Mouse (Mus musculus): ENCODE measurements at regions not wholly inside any gene's neighbourhood (a gene's known extent, or its start where the extent isn't known, plus 50 kb on each side); places are given as distances from the start of the nearest gene placed in this dataset.

- no peak for DNase-seq (ENCODE audit: low spot score)
These were observed 452.7 kb downstream of the Rps24 start for GRCm38 (mm10) chr14:24939476-24940200.

DNA sequence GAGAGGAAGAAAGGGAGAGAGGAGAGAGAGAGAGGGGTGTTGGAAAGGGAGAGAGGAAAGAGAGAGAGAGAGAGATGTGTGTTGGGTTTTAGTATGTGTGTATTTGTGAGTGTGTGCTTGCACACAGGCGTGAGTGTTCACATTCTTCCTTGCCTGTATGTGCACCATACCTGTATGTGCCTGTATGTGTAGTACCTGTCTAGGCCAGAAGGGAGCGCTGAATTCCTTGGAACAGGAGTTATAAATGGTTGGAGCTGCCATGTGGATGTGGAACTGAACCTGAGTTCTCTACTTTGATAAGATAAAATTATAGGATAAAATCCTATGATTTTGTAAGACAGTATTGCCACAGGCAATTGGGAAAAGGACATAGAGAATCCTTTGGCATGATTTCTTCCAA, 458.8 kb downstream of the Rps24 start:
- DNase-seq (ENCODE audit: low spot score), result peak; percentile 25

DNA sequence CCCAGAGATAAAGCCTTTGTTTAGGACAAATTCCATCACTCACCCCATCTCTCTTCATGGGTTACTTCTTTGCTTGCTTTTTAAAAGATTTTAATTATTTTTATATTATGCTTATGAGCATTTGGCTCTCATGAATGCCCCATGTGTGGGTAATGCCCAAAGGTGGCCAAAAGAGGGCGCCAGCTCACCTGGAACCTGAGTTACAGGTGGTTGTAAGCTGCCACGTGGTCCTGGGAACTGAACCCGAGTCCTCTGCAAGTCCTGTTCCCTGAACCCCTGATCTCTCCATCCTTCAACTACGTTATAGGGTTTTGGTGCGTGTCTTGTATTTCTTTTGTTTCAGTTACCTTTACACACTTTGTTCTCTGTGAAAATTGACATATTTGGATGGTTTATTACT, 460.2 kb downstream of the Rps24 start:
- no peak for DNase-seq (ENCODE audit: low spot score)

DNA sequence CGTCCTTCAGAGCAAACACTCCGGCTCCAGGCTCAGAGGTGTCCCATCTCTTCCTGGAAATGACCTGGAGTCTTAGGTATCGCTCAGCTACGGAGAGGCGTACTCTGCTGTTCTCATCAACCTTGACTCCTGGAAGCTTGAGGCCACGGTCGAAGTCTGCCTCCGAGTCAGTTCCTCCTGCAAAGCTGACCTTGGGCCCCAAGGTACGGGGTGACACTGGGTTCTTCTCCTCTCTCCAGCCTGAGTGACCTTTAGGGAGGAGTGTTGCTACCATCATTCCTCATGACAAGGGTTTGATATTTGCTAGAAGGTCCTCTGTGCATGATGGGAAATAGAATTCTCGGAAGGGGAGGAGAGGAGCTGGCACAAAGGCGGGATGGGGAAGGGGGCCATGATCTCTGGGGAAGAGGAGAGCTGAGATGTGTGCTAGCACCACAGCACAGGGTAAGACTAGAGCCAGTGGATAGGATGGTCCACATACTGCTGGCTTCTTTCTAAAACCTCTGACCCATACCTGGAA, 469.0 kb downstream of the Rps24 start:
- DNase-seq (ENCODE audit: low spot score), result no peak

- DNase-seq (ENCODE audit: low spot score), result no peak
These were observed 469.7 kb downstream of the Rps24 start for GRCm38 (mm10) chr14:24956528-24957210.

DNA sequence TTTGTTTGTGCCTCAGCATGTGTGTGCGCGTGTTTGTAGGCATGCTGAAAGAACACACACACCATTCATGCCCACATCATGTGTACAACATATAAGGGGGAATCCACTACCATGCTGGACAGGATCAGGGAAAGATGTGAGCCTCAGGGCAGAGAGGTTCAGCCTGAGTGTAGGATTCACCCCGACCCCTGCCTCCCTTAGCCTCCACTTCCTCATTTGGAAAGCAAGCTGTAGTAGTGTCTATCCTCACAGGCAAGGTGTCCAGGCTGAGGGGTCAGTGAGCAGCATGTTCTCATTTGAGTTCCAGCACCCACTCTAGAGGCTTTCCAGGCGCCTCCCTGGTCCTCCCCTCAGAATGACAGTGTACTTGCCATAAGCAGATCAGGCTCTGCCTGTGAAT, 470.5 kb downstream of the Rps24 start:
- no peak for DNase-seq (ENCODE audit: low spot score)

DNA sequence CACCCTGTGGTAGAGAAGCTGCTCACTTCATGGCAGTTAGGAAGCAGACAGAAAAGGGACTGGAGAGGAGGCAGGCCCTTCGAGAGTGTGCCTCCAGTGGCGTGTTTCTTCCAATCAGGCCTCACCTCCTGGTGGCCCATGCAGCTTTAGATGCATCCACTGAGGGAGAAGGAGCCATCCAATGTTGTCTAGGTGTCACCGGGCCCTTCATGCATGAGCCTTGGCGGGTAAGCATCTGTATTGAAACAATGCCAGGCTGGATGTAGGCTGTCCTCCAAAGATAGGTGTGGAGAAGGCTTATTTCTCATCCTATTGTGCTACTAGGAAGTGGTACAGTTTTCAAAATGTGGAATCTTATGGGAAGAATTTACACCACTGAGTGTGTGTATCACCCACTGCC, 471.9 kb downstream of the Rps24 start:
- no peak for DNase-seq (ENCODE audit: low spot score)

- DNase-seq (ENCODE audit: low spot score), result no peak
These were observed 472.5 kb downstream of the Rps24 start for GRCm38 (mm10) chr14:24959401-24959800.

DNA sequence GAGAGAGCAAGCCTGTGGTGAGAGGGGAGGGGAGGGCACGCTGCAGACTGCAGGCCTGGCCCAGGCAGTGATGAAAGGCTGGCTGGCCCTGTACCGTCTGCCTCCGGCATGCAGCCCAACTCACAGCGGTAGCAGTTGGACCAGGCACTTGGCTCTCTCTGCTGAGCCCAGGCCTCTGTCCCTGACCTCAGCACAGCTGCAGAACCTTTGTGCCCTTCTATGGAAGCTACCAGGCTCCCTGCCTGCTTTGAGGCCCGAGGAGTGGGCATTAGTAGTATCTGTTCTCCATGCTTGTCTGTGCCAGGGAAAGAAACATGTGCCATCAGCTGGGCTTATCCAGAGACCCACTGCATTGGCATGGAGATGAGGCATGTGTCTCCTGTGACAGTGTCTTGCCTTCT, 473.2 kb downstream of the Rps24 start:
- DNase-seq (ENCODE audit: low spot score), result no peak

GRCm38 (mm10) chr14:24960875-24961274, 473.9 kb downstream of the Rps24 start:
- DNase-seq (ENCODE audit: low spot score), result no peak

DNA sequence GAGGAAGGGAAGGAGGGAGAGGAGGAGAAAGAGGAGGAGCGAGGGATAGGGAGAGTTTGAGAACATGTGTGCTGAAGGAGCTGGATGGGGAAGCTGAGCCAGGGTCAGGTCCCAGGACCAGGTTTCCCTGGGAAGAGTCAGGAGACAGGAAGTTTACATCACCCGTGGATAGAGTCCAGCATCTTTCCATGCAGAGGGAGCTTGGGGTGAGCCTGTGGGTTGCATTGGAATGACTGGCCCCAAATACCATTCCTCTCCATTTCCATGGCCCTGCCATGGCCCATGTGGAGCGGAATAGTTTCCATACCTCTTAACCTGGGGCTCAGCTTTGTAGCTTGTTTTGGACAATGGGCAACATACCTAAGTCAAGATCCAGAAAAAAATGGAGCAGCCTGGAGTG, 474.8 kb downstream of the Rps24 start:
- no peak for DNase-seq (ENCODE audit: low spot score)

GRCm38 (mm10) chr14:24969584-24969983, 482.7 kb downstream of the Rps24 start:
- DNase-seq (ENCODE audit: low spot score), result no peak

DNA sequence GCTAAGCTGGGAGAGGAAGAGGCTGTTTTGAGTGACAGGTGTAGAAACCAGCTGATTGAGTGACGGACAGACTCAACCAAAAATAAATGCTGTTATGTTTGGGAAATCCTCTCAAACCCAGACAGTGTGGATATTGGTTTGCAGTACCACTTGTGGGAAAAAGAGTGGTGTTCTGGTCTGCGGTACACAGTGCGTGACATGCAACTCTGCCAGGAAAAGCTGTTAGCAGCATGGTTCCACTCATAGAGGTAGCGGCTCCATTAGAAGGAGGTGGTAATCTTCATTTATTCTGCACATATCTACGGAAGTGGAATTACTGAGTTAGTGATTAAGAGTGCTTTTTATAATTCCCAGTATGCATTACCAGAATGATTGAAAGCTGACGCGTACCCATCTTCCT, 485.4 kb downstream of the Rps24 start:
- DNase-seq (ENCODE audit: low spot score), result no peak

GRCm38 (mm10) chr14:24973039-24973438, 485.9 kb upstream of the Zmiz1 start:
- no peak for DNase-seq (ENCODE audit: low spot score)

DNA sequence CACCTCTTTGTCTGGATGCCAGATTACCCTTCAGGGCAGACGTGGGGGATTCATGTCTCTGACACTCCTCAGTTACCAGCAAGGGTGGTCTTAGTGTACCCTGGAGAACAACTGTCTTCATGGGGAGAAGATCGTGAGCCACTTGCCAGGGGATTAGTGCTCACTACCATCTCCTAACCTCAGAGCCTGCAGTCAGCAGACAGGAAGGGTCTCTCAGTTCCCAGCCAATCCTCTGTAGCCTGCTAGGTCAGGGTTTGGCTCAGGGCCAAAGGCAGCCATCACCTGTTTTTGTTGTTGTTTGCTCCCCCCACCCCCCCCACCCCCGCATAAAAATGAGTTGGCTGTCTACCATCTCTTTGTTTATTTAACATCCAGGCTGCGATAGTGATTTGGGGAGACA, 485.4 kb upstream of the Zmiz1 start:
- DNase-seq (ENCODE audit: low spot score), result no peak

- DNase-seq (ENCODE audit: low spot score), result no peak
These were observed 476.5 kb upstream of the Zmiz1 start for GRCm38 (mm10) chr14:24982489-24982888.

DNA sequence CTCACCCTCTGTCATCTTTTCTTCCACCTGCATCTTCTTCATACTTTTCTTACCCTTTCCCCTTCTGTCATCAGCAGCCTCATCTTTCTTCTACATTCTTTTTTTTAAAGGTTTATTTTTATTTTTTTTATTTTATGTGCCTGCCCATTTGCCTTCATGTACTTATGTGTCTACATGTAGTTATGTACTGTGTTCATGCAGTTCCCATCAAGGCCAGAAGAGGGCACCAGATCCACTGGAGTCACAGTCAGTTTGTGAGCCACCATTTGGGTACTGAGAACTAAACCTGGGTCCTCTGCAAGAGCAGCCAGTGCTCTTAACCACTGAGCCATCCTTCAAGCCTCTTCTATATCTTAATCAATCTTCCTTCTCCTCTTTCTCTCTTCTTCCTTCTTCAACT, 475.7 kb upstream of the Zmiz1 start:
- peak; percentile 40 for DNase-seq (ENCODE audit: low spot score)

- DNase-seq (ENCODE audit: low spot score), result no peak
These were observed 473.1 kb upstream of the Zmiz1 start for GRCm38 (mm10) chr14:24985806-24986359.

GRCm38 (mm10) chr14:24986404-24986803, 472.6 kb upstream of the Zmiz1 start:
- DNase-seq (ENCODE audit: low spot score), result no peak

DNA sequence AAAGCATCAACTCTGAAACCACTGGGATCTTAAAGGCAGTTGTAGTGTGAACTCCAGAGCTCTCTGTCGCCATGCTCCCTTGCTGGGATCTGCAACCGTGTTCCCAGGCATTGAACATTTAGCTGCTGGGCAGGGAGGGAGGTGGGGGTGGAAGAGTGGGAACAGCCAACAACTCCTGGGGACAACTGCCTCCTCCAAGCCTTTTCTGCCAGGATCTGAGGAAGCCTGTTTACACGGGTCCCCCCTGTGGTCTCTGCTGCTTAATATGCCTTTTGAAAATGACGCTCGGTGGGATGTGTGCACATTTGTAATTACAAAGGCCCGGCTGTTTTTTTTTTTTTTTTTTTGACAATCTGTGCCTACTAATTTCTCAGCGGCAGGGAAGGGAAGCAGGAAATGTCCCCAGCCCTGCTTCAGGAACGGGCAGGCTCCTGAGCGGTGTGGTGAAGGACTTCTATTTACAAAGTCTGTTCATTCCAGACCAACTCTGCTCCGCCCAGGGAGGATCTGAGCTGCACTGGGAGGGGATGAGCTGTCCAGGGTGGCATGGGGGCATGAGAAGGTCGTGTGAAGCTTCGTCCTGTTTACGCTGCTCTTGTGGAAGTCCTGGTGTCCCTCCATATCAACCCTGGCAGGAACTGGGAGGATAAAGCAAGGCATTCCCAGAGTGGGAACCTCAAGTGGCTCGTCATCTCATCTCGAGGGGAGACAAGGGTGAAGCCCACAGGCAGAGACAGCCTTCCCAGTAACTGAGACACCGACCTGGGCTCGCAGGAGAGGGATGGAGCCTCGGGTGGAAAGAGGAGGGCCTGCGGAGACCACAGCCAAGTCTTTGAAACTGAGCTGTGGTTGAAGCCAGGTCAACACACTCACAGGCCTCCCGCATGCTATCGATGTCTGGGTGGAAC, 465.0 kb upstream of the Zmiz1 start:
- DNase-seq (ENCODE audit: low spot score), result no peak

DNA sequence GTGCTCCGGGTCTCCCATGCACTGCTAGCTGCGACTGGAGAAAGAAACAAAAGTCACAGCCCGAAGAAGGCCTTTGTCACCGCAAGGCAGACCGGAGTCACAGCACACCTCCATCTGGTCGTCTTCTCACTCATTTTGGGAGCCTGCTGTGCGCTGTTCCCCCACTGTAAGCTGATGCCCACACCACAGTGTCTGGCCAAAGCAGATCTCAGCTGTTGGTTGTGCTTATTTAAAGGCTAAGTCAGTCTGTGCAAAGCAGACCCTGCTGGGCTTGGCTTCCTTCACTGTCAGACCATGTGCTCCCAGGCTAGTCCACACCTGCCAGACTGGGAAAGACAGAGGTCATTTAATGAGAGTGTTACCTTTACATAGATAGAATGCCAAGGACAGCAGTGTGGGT, 463.8 kb upstream of the Zmiz1 start:
- no peak for DNase-seq (ENCODE audit: low spot score)
